ENCODE assay signal across 8 mouse cellular contexts in the genomic region with DNA sequence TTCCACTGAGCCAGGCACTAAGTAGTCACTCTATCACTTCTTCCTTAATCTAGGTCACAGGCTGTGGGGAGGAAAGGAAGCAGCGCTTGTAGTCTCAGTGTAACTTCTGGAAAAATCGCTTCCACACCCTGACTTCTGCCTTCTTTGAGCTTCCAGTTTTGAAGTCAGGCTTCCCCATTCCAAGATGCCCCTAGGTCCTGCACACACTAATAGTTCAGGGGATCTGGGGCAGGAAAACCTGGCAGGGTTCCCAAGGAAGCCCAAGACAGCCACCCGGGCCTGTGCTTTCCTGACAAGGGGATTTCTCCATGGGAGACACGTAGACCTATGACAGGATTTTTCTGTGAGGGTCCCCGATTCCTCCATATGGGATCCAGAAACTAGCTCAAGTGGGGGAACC. TPM values are rescaled to one million over a fixed set of nuclear protein-coding genes. Genes with fewer than 3 reads are reported as not detected.
DNase-seq lines count a peak whose midpoint lies in the region; ATAC-seq and TF ChIP-seq lines count a peak whose summit lies in the region.

No protein-coding gene starts in this region.

- H3K4me2 ChIP-seq in forebrain, embryonic 13.5 days, result peak overlapping the region; percentile 99

- peaks cover 58% of the 10 kb centered on the region for H3K4me1 ChIP-seq in G1E (ENCODE audit: insufficient read depth, low read depth, low read length)
- peaks cover 40% of the 10 kb centered on the region for H3K4me1 ChIP-seq in forebrain, embryonic 13.5 days

- WGBS in forebrain, embryonic 13.5 days, result 36% methylated on average over 5 of the region's 5 CpGs

- intact Hi-C loops in gastrocnemius, postnatal 36 days (cut with DNase I), result no loop called here

- peak overlapping the region; percentile 87 for H3K4me3 ChIP-seq in G1E (ENCODE audit: low read depth, low read length)
- H3K4me3 ChIP-seq in forebrain, embryonic 13.5 days, result peak overlapping the region; percentile 99

- TF ChIP-seq CTCF in G1E (IDR thresholded peaks at IDR 0.05; ENCODE audit: low read depth, low read length), result no peak

- H3K9ac ChIP-seq in forebrain, embryonic 13.5 days, result peak overlapping the region; percentile 98

- peaks cover under 1% of the 10 kb centered on the region; the same call in 1 of the 2 replicates for H3K27me3 ChIP-seq in G1E (ENCODE audit: insufficient read depth, low read length)
- H3K27me3 ChIP-seq in forebrain, embryonic 13.5 days, result 0 out of 2 replicates have a peak, but pooled peaks cover 4% of the 10 kb centered on the region

- H3K27ac ChIP-seq in forebrain, embryonic 13.5 days, result no peak overlapping the region

- no peak for ATAC-seq in G1E (ENCODE audit: extremely low read depth, insufficient number of reproducible peaks, low FRiP score, poor library complexity, severe bottlenecking)
- ATAC-seq in forebrain, embryonic 13.5 days, result no peak

- peaks cover 42% of the 10 kb centered on the region for H3K36me3 ChIP-seq in G1E (replicated peaks)
- peaks cover 15% of the 10 kb centered on the region for H3K36me3 ChIP-seq in forebrain, embryonic 13.5 days (ENCODE audit: poor library complexity, severe bottlenecking)

- peak; percentile 56 for DNase-seq in adrenal gland, adult 2 months
- no peak for DNase-seq in adrenal gland, adult 18-20 months (ENCODE audit: low spot score in 2 of 2)
- no peak for DNase-seq in G1E (ENCODE audit: low spot score)
- DNase-seq in kidney, adult 18-20 months, result peak; percentile 50
- peak; percentile 23 for DNase-seq in lung, postnatal 14 days
- DNase-seq in right cerebral cortex, adult 2 months (ENCODE audit: low spot score in 2 of 2), result no peak
- DNase-seq in gastrocnemius, postnatal 36 days, result no peak

- no peaks in the 10 kb centered on the region for H3K9me3 ChIP-seq in G1E (replicated peaks)
- H3K9me3 ChIP-seq in forebrain, embryonic 13.5 days (replicated peaks), result no peaks in the 10 kb centered on the region

RNA-seq across cellular contexts. Expression of gene Ap3d1, which starts 0.9 kb away (rescaled TPM):
- total RNA-seq in adrenal gland, adult 2 months (2021), result 100 to 1,000 TPM in 1 of 2 experiments, 10 to 100 TPM in 1; 85.6 to 104 TPM
- polyA plus RNA-seq in adrenal gland, adult 2 months (2012; rRNA removed), result 98.1 and 131 TPM in 2 replicates
- total RNA-seq in adrenal gland, adult 18-20 months (2021), result 100 to 1,000 TPM in 1 of 2 experiments, 10 to 100 TPM in 1; 97.1 to 104 TPM
- 121 and 133 TPM in 2 replicates for total RNA-seq in G1E (2014; fragmentation: Nextera tagmentation)
- total RNA-seq in G1E (2017), result 72.3 and 88.3 TPM in 2 replicates
- 37.4 and 39.4 TPM in 2 replicates for polyA plus RNA-seq in G1E (2012)
- 80.2 and 82.9 TPM in 2 replicates for polyA plus RNA-seq in forebrain, embryonic 13.5 days (2015; fragmentation: Nextera tagmentation; extraction: Ambion mirVana)
- 10 to 100 TPM; 23.8 to 25.6 TPM for total RNA-seq in gastrocnemius, postnatal 36 days (2021)

RNA-seq across cellular contexts. Expression of gene Dot1l, which starts 13.9 kb away (rescaled TPM):
- 10 to 100 TPM; 31.7 to 80.6 TPM for total RNA-seq in adrenal gland, adult 2 months (2021)
- 109 and 170 TPM in 2 replicates for polyA plus RNA-seq in adrenal gland, adult 2 months (2012; rRNA removed)
- 10 to 100 TPM; 61.0 to 66.4 TPM for total RNA-seq in adrenal gland, adult 18-20 months (2021)
- total RNA-seq in G1E (2014; fragmentation: Nextera tagmentation) (95.3 and 105 TPM in 2 replicates), G1E (2017) (8.7 and 9.0 TPM in 2 replicates)
- polyA plus RNA-seq in G1E (2012), result 118 and 121 TPM in 2 replicates
- 19.9 and 21.1 TPM in 2 replicates for polyA plus RNA-seq in forebrain, embryonic 13.5 days (2015; fragmentation: Nextera tagmentation; extraction: Ambion mirVana)
- 10 to 100 TPM; 19.2 to 24.8 TPM for total RNA-seq in gastrocnemius, postnatal 36 days (2021)

RNA-seq across cellular contexts. Expression of gene Izumo4, which starts 39.2 kb away (rescaled TPM):
- 10 to 100 TPM; 13.2 to 21.2 TPM for total RNA-seq in adrenal gland, adult 2 months (2021)
- 73.3 and 74.3 TPM in 2 replicates for polyA plus RNA-seq in adrenal gland, adult 2 months (2012; rRNA removed)
- total RNA-seq in adrenal gland, adult 18-20 months (2021), result 10 to 100 TPM; 11.0 to 18.0 TPM
- total RNA-seq in G1E (2014; fragmentation: Nextera tagmentation), result 2.3 and 7.4 TPM in 2 replicates
- 5.9 and 10.3 TPM in 2 replicates for total RNA-seq in G1E (2017)
- polyA plus RNA-seq in G1E (2012), result 7.5 and 8.2 TPM in 2 replicates
- polyA plus RNA-seq in forebrain, embryonic 13.5 days (2015; fragmentation: Nextera tagmentation; extraction: Ambion mirVana), result 24.5 and 26.3 TPM in 2 replicates
- 1 to 10 TPM; 1.2 to 2.7 TPM for total RNA-seq in gastrocnemius, postnatal 36 days (2021)

RNA-seq across cellular contexts. Expression of gene Mob3a, which starts 39.4 kb away (rescaled TPM):
- 10 to 100 TPM; 18.0 to 19.4 TPM for total RNA-seq in adrenal gland, adult 2 months (2021)
- polyA plus RNA-seq in adrenal gland, adult 2 months (2012; rRNA removed), result 22.5 and 27.1 TPM in 2 replicates
- 10 to 100 TPM; 16.1 to 29.6 TPM for total RNA-seq in adrenal gland, adult 18-20 months (2021)
- total RNA-seq in G1E (2014; fragmentation: Nextera tagmentation) (44.4 and 52.8 TPM in 2 replicates), G1E (2017) (53.8 and 61.8 TPM in 2 replicates)
- polyA plus RNA-seq in G1E (2012), result 45.8 and 54.2 TPM in 2 replicates
- 47.9 and 51.6 TPM in 2 replicates for polyA plus RNA-seq in forebrain, embryonic 13.5 days (2015; fragmentation: Nextera tagmentation; extraction: Ambion mirVana)
- total RNA-seq in gastrocnemius, postnatal 36 days (2021), result 1 to 10 TPM; 3.4 to 3.6 TPM

RNA-seq across cellular contexts. Expression of gene Sf3a2, which starts 56.9 kb away (rescaled TPM):
- 10 to 100 TPM; 53.6 to 58.7 TPM for total RNA-seq in adrenal gland, adult 2 months (2021)
- 103 and 104 TPM in 2 replicates for polyA plus RNA-seq in adrenal gland, adult 2 months (2012; rRNA removed)
- 10 to 100 TPM; 47.8 to 50.5 TPM for total RNA-seq in adrenal gland, adult 18-20 months (2021)
- 142 and 172 TPM in 2 replicates for total RNA-seq in G1E (2014; fragmentation: Nextera tagmentation)
- total RNA-seq in G1E (2017), result 8.7 and 9.9 TPM in 2 replicates
- 652 and 920 TPM in 2 replicates for polyA plus RNA-seq in G1E (2012)
- 63.5 and 67.3 TPM in 2 replicates for polyA plus RNA-seq in forebrain, embryonic 13.5 days (2015; fragmentation: Nextera tagmentation; extraction: Ambion mirVana)
- total RNA-seq in gastrocnemius, postnatal 36 days (2021), result 10 to 100 TPM; 23.1 to 29.4 TPM

Comparison
In these comparisons a context has a peak if more than half of its experiments do, and no peak if none do; other contexts are left out.
1. DNase-seq: peak in adrenal gland, adult 2 months (single experiment), kidney, adult 18-20 months (single experiment) and lung, postnatal 14 days (single experiment); none in adrenal gland, adult 18-20 months (0 of 2), G1E (single experiment), right cerebral cortex, adult 2 months (0 of 2) and gastrocnemius, postnatal 36 days (0 of 2).